Mouse (Mus musculus) kidney, adult 2 months (tissue): Measurements from ENCODE around the gene Gm5475. TPM values are rescaled to one million over a fixed set of nuclear protein-coding genes. Genes with fewer than 3 reads are reported as not detected.

Experiments used
- DNase-seq: peaks from one replicate; pipeline ENCODE4 v3.0.0; 2021
- H3K27ac ChIP-seq: fragments of 200-500 bp; 2 replicates; pipeline ENCODE4 v1.5.1; 2012; ENCODE audit warnings: low read depth, low read length, control low read depth, inconsistent platforms; ENCODE audit not compliant: insufficient read depth
- H3K27me3 ChIP-seq: fragments of 200-500 bp; replicated peaks from 2 replicates; pipeline ENCODE4 v1.6.1; 2012; ENCODE audit warnings: mild to moderate bottlenecking, moderate library complexity, low read length, inconsistent platforms; ENCODE audit not compliant: control insufficient read depth, insufficient read depth
- H3K36me3 ChIP-seq: fragments of 200-500 bp; 2 replicates; pipeline ENCODE4 v1.6.1; 2012; ENCODE audit warnings: mild to moderate bottlenecking, moderate library complexity, low read length, inconsistent platforms; ENCODE audit not compliant: control insufficient read depth, insufficient read depth
- H3K4me1 ChIP-seq: fragments of 200-500 bp; 2 replicates; pipeline ENCODE4 v1.6.1; 2011; ENCODE audit warnings: low read length; ENCODE audit not compliant: control insufficient read depth, insufficient read depth
- H3K4me3 ChIP-seq: fragments of 200-500 bp; 2 replicates; pipeline ENCODE4 v1.5.1; 2011; ENCODE audit warnings: mild to moderate bottlenecking, low read depth, low read length, control low read depth; ENCODE audit not compliant: insufficient read depth
- CTCF ChIP-seq: fragments of 200-500 bp; conservative IDR thresholded peaks from 2 replicates; pipeline ENCODE4 v1.5.1; 2011; ENCODE audit warnings: low read depth, mild to moderate bottlenecking, control low read depth, low read length, moderate library complexity, mixed read lengths; ENCODE audit not compliant: insufficient read depth, insufficient read length
- POLR2A ChIP-seq: fragments of 200-500 bp; IDR thresholded peaks from one replicate; pipeline ENCODE4 v1.6.1; 2011; ENCODE audit warnings: low read depth, low read length, control low read depth
- WGBS: fragments of 180-500 bp; shearing (Covaris S2); methylation state at CpG from one replicate; pipeline ENCODE4 v1.1.7; 2018; 5-methylcytosine and 5-hydroxymethylcytosine counted together
- polyA plus RNA-seq: library from polyadenylated mRNA; depleted of rRNA; stranded (reverse); fragments of >200 nt; gene quantifications from 2 replicates; pipeline ENCODE4 v1.2.3, GENCODE M21; 2012; rRNA removed

Gene Gm5475
- polyA plus RNA-seq, 1 experiment: 1.2 TPM

DNA sequence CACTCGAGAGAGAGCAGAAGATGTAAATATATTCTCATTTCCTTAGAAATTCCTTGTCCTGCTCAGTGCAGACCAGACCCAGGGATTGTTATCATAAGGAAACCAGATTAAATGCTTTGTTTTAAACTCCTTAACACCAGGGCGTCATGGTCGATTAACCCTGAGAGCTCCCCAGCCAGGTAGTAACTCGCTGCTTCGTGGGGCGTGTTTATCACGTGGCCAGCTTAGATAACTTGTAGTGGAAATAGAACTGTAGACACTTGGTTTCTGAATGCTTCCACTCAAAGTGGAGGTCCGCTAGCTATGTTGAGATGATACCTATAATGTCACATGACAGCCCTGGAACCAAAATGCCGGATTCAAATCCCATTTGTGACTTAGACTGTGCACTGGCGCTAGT is 48.1 kb downstream of the Gm5475 start:
- no peaks in the 10 kb centered on the region for H3K36me3 ChIP-seq
- no peak for TF ChIP-seq CTCF
- TF ChIP-seq POLR2A: no peak
- no peaks in the 10 kb centered on the region for H3K27me3 ChIP-seq
- H3K4me1 ChIP-seq: peaks cover 13% of the 10 kb centered on the region; the same call in 1 of the 2 replicates
- peak; percentile 62 for DNase-seq
- WGBS: 40% methylated on average over 10 of the region's 10 CpGs
- H3K27ac ChIP-seq: no peak overlapping the region
- no peak overlapping the region for H3K4me3 ChIP-seq

GRCm38 (mm10) chr15:100473926-100474503 is 52.1 kb downstream of the Gm5475 start:
- no peak overlapping the region for H3K4me3 ChIP-seq
- no peak overlapping the region for H3K27ac ChIP-seq
- H3K36me3 ChIP-seq: no peaks in the 10 kb centered on the region
- TF ChIP-seq POLR2A: no peak
- TF ChIP-seq CTCF: no peak
- no peaks in the 10 kb centered on the region for H3K27me3 ChIP-seq
- WGBS: 78% methylated on average over 7 of the region's 7 CpGs
- peaks cover 10% of the 10 kb centered on the region; the same call in 1 of the 2 replicates for H3K4me1 ChIP-seq
- no peak for DNase-seq

Other genes starting within 250 kb of the Gm5475 start
- gene Atf1, start 194.3 kb upstream of the Gm5475 start, polyA plus RNA-seq: 38.6 and 43.7 TPM in 2 replicates
- gene Tmprss12, start 141.3 kb upstream of the Gm5475 start, polyA plus RNA-seq: 0.14 TPM in 1 of 2 replicates, not detected in the other
- 370 and 430 TPM in 2 replicates for gene Mettl7a1, start 118.0 kb upstream of the Gm5475 start, polyA plus RNA-seq
- 0.11 and 0.15 TPM in 2 replicates for gene Mettl7a3, start 87.2 kb upstream of the Gm5475 start, polyA plus RNA-seq
- gene Methig1, start 69.0 kb upstream of the Gm5475 start, polyA plus RNA-seq: 16.5 and 16.6 TPM in 2 replicates
- 74.0 and 96.6 TPM in 2 replicates for gene Mettl7a2, start 68.9 kb upstream of the Gm5475 start, polyA plus RNA-seq
- gene Higd1c, start 57.6 kb upstream of the Gm5475 start, polyA plus RNA-seq: 0.97 and 2.0 TPM in 2 replicates
- gene Slc11a2, start 2.9 kb downstream of the Gm5475 start, polyA plus RNA-seq: 97.1 and 109 TPM in 2 replicates
- 79.0 and 79.8 TPM in 2 replicates for gene Letmd1, start 46.9 kb downstream of the Gm5475 start, polyA plus RNA-seq
- gene Csrnp2, start 73.3 kb downstream of the Gm5475 start, polyA plus RNA-seq: 2.6 and 2.7 TPM in 2 replicates
- 18.7 and 20.6 TPM in 2 replicates for gene Tfcp2, start 129.9 kb downstream of the Gm5475 start, polyA plus RNA-seq
- 28.5 and 30.4 TPM in 2 replicates for gene Pou6f1, start 177.8 kb downstream of the Gm5475 start, polyA plus RNA-seq
- gene Dazap2, start 193.2 kb downstream of the Gm5475 start, polyA plus RNA-seq: 578 and 812 TPM in 2 replicates
- gene Smagp, start 214.8 kb downstream of the Gm5475 start, polyA plus RNA-seq: 160 and 163 TPM in 2 replicates
- gene Bin2, start 247.4 kb downstream of the Gm5475 start, polyA plus RNA-seq: 1.7 and 4.7 TPM in 2 replicates